Mouse (Mus musculus) kidney, postnatal 4 days (tissue): ENCODE results near the gene Cyb561d1.

ENCODE experiments used
- DNase-seq, 2 experiments: peaks; one replicate each; pipeline ENCODE4 v3.0.0; 2021; ENCODE audit warnings: mixed read lengths in 2 of 2

The Cyb561d1 gene

GRCm38 (mm10) chr3:108203621-108204325 lies 2.8 kb upstream of the Cyb561d1 start:
- DNase-seq, result peak; percentile 91 to 93

- no peak for DNase-seq
Measured at GRCm38 (mm10) chr3:108203212-108203611, 2.2 kb upstream of the Cyb561d1 start.

DNA sequence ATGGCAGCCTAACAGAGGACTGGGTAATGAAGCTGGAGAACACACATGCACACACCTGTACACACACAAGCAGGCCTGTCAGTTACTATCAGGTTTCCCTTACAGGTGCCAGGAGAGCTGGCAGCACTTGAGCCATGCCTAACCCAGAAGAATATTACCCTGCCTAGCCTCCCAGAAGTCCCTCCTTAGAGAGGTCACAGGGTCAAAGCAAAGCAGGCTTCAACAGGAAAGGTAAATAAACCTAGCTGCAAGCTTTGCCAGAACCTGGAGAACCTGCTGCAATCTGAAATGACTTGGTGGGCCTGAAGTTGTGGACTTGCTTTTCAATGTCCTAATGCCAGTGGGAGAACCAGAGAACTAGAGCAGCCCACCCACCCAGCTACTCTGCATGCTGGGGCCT lies 1.5 kb upstream of the Cyb561d1 start:
- DNase-seq, result no peak

- DNase-seq, result no peak
Measured at GRCm38 (mm10) chr3:108199231-108199630, 1.8 kb downstream of the Cyb561d1 start.

DNA sequence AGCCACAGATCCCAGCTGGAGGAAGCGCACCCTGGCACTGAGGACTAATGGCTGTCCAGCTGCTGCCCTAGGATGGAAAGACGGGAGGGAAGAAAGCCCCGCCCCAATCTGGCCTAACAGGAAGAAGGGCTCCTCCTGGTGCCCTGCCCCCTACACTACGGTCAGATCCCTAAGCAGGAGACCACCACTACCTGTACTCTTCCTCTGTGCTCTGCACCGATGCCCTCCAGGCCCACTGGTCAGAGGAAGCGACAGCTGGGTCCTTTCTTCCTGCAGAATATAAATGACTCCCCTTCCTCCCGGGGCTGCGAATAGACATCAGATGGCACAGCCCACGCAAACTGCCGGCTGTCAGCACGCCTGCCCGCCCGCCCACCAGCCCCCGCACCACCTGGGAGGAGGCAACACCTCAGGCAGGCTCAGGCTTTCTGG lies 3.9 kb downstream of the Cyb561d1 start:
- DNase-seq, result peak; percentile 76 to 85

- DNase-seq, result peak in 1 of 2 experiments; percentile 38
Measured at GRCm38 (mm10) chr3:108195941-108196590, 4.9 kb downstream of the Cyb561d1 start.

DNA sequence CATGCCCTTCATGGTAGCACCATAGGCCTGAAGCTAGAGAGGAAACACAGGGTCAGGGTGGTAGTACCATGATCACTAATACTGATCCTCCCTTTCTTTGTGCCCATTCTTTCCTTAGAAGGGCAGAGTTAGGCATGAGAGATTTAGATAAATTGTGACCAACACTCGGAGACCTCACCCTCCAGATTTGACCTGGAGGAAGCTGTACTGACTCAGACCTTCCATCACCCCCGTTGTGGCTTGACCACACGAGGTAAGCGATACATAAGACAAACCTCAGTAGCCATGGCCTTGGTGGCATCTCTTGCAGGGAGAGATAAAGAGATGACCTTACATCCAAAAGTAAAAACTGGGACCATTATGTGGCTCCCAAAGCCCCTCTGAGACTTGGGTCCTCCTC lies 5.7 kb downstream of the Cyb561d1 start:
- no peak for DNase-seq

DNA sequence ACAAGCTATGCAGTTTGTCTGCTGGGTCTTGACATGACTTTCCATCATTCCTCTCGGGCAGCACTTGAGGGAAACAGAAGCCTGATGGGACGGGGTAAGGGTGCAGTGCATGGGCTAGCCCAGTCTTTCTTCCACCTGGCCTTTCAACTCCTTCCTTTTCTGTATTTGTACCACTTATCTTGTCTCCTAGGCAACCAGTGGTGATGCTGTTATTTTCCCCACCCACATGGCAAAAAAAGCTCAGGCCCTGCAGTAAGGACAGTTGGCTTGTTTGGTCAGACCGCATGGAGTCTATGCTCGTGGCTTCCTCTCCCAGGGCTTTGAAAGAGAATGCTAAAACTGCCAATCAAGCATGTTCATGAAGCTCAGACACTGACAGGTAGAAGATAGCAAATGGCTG lies 7.3 kb downstream of the Cyb561d1 start:
- DNase-seq, result no peak

DNA sequence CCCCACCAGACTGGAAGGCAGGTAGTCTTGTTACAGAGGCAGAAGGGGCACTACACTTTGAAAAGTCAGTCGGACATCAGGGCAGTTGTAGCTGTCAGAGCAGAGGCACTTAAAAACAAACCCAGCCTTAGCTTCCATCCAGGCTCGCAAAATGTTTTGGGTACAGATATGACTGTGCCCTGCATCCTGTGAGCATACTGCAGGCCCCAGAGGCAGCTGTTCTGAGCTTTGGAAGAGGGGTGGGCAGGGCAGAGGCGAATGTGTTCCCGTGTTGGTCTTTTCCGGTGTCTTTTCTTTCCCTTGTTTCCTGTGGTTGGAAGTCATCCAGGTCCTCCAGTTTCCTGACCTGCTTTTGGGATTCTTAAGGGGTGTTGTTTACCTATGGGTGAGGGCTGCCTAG lies 11.1 kb downstream of the Cyb561d1 start:
- DNase-seq, result no peak

- DNase-seq, result no peak
Measured at GRCm38 (mm10) chr3:108188716-108189490, 12.1 kb downstream of the Cyb561d1 start.

- peak in 1 of 2 experiments; percentile 25 for DNase-seq
Measured at GRCm38 (mm10) chr3:108187111-108187795, 13.8 kb downstream of the Cyb561d1 start.

DNA sequence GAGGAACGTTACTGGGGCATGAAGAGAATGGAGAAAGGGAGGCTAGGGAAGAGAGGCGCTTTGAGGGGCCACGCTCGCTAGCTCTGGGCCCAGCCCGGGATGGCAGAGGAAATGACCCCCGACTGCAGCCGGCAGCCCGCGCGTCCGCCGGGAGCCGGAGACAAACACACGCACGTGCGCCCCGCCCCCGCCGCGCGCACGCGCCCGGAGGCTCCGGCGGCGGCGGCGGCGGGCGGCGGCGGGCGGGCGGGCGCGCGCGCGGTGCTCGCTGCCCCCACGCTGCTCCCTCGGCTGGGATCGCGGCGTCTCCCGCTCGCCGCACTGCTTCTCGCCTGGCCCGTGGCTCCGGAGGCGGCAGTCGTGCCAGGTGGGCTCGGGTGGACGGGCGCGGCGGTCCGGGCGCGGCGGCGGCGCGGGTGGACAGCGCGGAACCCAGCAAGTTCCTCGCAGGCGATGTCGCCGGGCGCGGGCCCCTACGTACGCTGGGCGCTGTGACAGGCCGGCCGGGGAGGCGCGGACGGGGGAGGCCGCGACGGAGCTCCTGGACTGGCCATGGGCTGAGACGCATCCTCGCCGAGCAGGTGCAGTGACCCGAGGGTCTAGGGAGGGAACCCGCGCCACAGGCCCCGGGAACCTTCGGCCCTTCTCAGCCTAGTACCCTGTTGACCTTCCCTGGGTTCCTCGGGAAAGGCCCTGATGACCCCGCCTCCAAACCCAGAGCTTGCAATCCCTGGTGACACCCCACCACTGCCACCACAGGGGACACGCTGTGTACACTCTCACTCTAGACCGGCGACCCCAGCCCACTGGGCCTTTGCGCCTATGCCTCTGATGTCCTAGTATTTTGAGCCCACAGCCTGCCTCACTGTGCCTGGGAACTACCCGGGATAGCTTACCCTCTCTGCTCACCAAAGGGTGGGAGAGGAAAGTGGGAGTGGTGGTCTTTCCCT lies 14.6 kb downstream of the Cyb561d1 start, which contains the start of gene Amigo1:
Amigo1 (plus strand) TSS at position 238 of the 950 bp plus-strand sequence.
- DNase-seq, result peak; percentile 68 to 76

DNA sequence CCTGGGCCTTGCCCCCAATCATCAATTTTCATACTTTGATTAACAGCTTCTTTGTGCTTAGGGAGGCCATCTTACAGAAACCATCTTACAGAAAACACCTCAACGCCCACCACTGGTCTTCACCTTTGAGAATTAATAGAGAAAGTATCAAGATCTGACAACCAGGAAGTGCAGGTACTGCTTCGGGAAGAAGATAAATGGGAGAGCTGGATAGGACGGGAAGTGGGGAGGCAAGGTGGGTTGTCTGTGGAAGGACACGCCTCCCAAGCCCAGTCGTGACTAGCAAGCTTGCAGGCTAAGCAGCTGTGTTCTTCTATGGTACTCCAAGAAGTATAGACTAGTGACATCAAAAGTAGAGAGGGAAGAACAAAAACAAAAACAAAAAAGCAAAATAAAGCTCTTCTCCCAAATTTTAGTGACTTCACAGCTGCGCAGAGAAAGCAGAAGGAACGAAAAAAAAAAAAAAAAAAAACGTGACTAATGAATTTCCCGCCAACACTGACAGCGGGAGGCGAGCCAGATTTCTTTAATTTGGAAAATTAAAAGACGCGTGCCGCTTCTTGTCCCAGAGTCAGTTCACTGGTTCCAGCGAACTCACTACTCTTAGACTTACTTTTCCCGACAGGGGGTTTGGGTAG lies 15.4 kb downstream of the Cyb561d1 start:
- no peak for DNase-seq

- DNase-seq, result no peak
Measured at GRCm38 (mm10) chr3:108184742-108185141, 16.3 kb downstream of the Cyb561d1 start.

DNA sequence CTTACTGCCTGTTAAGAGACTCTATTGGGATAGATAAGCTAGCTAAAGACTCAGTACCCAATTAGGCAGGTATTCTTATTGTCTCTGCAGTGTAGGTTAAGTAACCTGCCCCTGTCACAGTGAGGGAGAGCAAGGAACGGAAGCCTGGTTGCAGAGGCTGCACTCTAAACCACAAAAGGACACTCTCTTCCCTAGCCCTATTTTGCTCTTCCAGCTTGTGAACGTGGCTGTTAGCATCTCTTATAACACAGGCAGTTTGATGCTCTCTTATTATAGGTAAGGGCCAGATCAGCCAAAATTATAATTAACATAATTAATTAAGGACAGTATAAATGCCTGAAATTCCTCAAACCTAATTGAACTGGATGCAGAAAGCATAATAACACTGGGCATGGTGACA lies 20.5 kb downstream of the Cyb561d1 start:
- no peak for DNase-seq

- peak; percentile 69 to 76 for DNase-seq
Measured at GRCm38 (mm10) chr3:108178756-108179715, 22.0 kb downstream of the Cyb561d1 start.

GRCm38 (mm10) chr3:108174672-108175531 lies 26.1 kb downstream of the Cyb561d1 start:
- DNase-seq, result peak; percentile 56 to 62

DNA sequence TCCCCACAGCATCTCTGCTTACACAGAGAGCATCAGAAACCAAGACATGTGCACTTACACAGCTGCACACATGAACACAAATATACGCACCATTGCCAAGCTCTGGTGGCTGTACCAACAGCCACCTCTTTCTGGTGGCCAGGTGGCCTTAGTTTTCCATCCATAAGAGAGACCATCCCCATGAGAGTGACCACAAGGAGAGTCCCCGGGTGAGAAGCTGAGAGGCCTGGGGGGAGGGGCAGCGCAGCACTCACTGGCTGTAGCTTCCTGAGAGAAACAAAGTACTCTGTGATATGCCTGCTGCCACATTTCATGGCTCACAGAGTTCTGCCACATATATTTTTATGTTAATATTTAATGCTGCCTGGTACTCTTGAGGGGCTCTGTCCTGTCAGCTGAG lies 31.8 kb downstream of the Cyb561d1 start:
- DNase-seq, result no peak

- peak; percentile 39 to 54 for DNase-seq
Measured at GRCm38 (mm10) chr3:108167499-108167898, 33.5 kb downstream of the Cyb561d1 start.
